ENCODE assay signal across 19 mouse cellular contexts in the genomic region with DNA sequence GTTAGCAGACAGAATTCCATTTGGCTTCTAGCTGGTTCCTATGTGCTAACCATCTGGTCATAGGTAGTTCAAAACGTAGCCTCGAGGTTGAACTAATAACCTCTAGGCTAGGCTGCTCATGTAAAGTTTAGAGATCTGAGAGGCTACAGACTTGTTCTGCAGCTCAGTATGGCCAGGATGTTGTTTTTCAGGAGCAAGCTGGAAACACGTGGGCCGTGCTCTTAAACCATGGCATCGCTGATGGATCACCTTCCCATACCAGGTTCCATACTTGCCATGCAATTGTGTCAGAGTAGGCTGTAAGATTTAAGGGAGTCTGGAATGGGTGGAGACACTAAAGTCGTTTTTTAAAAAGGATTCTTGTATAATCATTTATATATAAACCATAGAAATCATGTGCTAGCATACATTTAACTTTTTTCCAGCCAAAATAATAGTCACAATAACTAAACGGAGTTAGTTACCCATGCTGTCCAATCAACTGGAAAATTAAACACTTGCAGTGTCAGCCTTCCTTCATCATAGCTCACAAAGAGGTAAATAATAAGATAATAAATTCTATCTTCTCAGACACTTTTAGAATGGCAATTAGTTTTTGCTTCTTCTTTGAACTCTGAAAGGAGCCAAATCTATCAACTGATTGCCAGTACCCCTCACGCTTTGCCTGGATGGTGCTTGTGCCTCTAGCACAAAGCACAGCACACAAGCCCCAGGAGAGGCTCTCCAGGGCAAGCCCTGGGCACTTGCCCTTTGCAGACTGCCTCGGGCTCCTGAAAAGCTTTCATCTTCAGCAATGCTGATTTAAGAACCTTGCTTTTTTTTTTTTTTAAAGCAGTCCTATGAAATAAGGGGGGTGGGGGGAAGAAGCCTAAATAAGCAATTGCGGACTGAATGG. TPM values are rescaled to one million over a fixed set of nuclear protein-coding genes. Genes with fewer than 3 reads are reported as not detected.
"Had no signal": no experiment of that assay in that cellular context is flagged by ENCODE, and none has a peak within 500 bp of the region (broad histone marks: within the 10 kb centered on the region; RNA-seq: fewer than 3 reads in every experiment).

No protein-coding gene starts in this region.

- ATAC-seq: intestine, embryonic 15.5 days had no signal

- H3K4me2 ChIP-seq: intestine, embryonic 15.5 days; midbrain, embryonic 12.5 days; neural tube, embryonic 13.5 days had no signal

- DNase-seq: kidney, adult 2 months; kidney, postnatal 4 days; lung, adult 18-20 months; lung, postnatal 36 days; retina, postnatal 1 day; right cerebral cortex, postnatal 4 days; spleen, adult 18-20 months; thymus, adult 18-20 months; thymus, postnatal 14 days had no signal

- H3K4me1 ChIP-seq: intestine, embryonic 15.5 days; midbrain, embryonic 12.5 days had no signal

- H3K9me3 ChIP-seq: intestine, embryonic 15.5 days; midbrain, embryonic 12.5 days; neural tube, embryonic 13.5 days had no signal

- H3K27me3 ChIP-seq: intestine, embryonic 15.5 days; midbrain, embryonic 12.5 days; neural tube, embryonic 13.5 days had no signal

- H3K36me3 ChIP-seq: intestine, embryonic 15.5 days; midbrain, embryonic 12.5 days had no signal

- H3K9ac ChIP-seq: intestine, embryonic 15.5 days; liver, embryonic 14.5 days; midbrain, embryonic 12.5 days; neural tube, embryonic 13.5 days had no signal

- H3K4me3 ChIP-seq: intestine, embryonic 15.5 days; layer of hippocampus, adult 2 months; midbrain, embryonic 12.5 days; neural tube, embryonic 13.5 days had no signal

- H3K27ac ChIP-seq: intestine, embryonic 15.5 days; layer of hippocampus, adult 2 months; liver, embryonic 14.5 days; midbrain, embryonic 12.5 days; neural tube, embryonic 13.5 days had no signal

RNA-seq across cellular contexts. Expression of gene 4930558K02Rik, which starts 11.5 kb away (rescaled TPM):
- total RNA-seq: layer of hippocampus, adult 2 months; left cerebral cortex, postnatal 36 days; liver, adult 2 months; megakaryocyte progenitor cell, adult 5-6 weeks had no signal
- polyA plus RNA-seq: intestine, embryonic 15.5 days; kidney, adult 2 months; liver, adult 2 months; liver, embryonic 14.5 days; lung, embryonic 16.5 days; midbrain, embryonic 12.5 days; neural tube, embryonic 13.5 days; stomach, embryonic 14.5 days had no signal
